Mouse (Mus musculus) C2C12 (cell line): ENCODE data around the gene Krtap1-4. TPM values are rescaled to one million over a fixed set of nuclear protein-coding genes. Genes with fewer than 3 reads are reported as not detected.
"Not testable (repeated sequence)": the region's sequence is repeated elsewhere in the genome, so short reads cannot be mapped to it uniquely, and the experiment has no call there.

Experiments used
- H3K27me3 ChIP-seq: one replicate; pipeline ENCODE4 v1.6.1; 2011; ENCODE audit not compliant: control insufficient read depth, insufficient read depth, insufficient read length
- H3K36me3 ChIP-seq: one replicate; pipeline ENCODE4 v1.6.1; 2011; ENCODE audit not compliant: control insufficient read depth, insufficient read depth
- H3K4me3 ChIP-seq: one replicate; pipeline ENCODE4 v1.5.1; 2011; ENCODE audit warnings: mild to moderate bottlenecking, control low read depth; ENCODE audit not compliant: poor library complexity, insufficient read depth, severe bottlenecking
- H3K79me2 ChIP-seq: one replicate; pipeline ENCODE4 v1.6.1; 2011; ENCODE audit not compliant: control insufficient read depth, insufficient read depth
- H3K79me3 ChIP-seq: one replicate; pipeline ENCODE4 v1.6.1; 2011; ENCODE audit warnings: low read depth, control low read depth
- H3ac ChIP-seq: one replicate; pipeline ENCODE3; 2011; ENCODE audit warnings: low read depth; ENCODE audit not compliant: control insufficient read depth, insufficient read length
- CEBPB ChIP-seq: IDR thresholded peaks from one replicate; pipeline ENCODE4 v1.6.1; 2011; ENCODE audit warnings: low read depth, mild to moderate bottlenecking, control low read depth, moderate library complexity
- CTCF ChIP-seq: IDR thresholded peaks from one replicate; pipeline ENCODE4 v1.5.1; 2011; ENCODE audit not compliant: control insufficient read depth, insufficient read depth, insufficient read length
- FOSL1 ChIP-seq: IDR thresholded peaks from one replicate; pipeline ENCODE4 v1.8.0; 2011; ENCODE audit warnings: mild to moderate bottlenecking, low read length; ENCODE audit not compliant: poor library complexity, insufficient read depth, severe bottlenecking
- MAX ChIP-seq: IDR thresholded peaks from one replicate; pipeline ENCODE4 v1.6.1; 2011; ENCODE audit warnings: mild to moderate bottlenecking, control low read depth
- MYOD1 ChIP-seq: IDR thresholded peaks from one replicate; pipeline ENCODE4 v1.6.1; 2011; ENCODE audit warnings: low read depth; ENCODE audit not compliant: control insufficient read depth, insufficient read length
- MYOG ChIP-seq: IDR thresholded peaks from one replicate; pipeline ENCODE4 v1.6.1; 2011; ENCODE audit not compliant: control insufficient read depth, insufficient read length; ENCODE audit errors: extremely low read depth
- USF1 ChIP-seq: IDR thresholded peaks from one replicate; pipeline ENCODE4 v1.6.1; 2011; ENCODE audit warnings: low read depth, mild to moderate bottlenecking, control low read depth, moderate library complexity
- long read RNA-seq, 2 experiments: library from polyadenylated mRNA; unstranded; transcript quantifications; one replicate each; pipeline ENCODE4 v2.0.0; 2019 to 2020
- polyA plus RNA-seq: library from polyadenylated mRNA; unstranded; fragments of >200 nt; fragmentation: generic; extraction: Trizol; gene quantifications from one replicate; pipeline ENCODE4 v1.2.1, GENCODE M21; 2012; ENCODE audit warnings: missing spikeins

Krtap1-4 gene
- not detected for polyA plus RNA-seq
- long read RNA-seq, experiment 1, result 0 reads
- long read RNA-seq, experiment 2, result 0 reads

DNA sequence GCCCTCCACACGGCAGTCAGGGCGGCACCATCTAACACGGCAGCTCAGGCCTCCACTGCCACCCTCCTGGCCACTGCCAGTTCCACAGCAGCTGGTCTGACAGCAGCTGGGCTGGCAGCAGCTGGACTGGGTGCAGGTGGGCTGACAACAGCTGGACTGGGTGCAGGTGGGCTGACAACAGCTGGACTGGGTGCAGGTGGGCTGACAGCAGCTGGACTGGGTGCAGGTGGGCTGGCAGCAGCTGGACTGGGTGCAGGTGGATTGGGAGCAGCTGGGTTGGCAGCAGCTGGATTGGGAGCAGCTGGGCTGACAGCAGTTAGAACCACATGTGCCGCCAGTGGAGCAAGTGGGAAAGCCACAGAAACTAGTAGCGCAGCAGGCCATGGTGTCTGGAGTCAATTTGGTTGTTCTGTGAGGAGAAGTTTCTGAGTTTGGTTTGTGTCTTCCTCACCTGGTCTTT is at the start of gene Krtap1-4:
Gene Krtap1-4, minus strand, starts transcription at position 410 of the 460 bp plus-strand sequence.
- Histone ChIP-seq H3ac (no peak within 1 kb of the TSS), H3K27me3 (no peaks in the 10 kb centered on the region)

DNA sequence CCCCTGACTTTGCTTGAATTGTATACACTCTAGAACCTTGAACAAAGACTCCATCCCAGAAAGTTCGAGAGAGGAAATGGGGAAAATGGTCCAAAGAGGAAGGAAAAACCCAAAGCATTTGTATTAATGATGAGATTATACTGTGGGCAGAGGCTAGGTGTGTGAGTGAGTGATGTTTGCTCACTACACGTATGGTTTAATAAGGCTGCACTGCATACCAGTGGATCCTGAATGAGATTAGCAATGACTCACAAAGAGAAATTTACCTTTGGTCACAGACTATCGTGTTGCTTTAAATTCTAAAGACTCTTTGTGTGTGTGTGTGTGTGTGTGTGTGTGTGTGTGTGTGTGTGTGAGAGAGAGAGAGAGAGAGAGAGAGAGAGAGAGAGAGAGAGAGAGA is 47.4 kb upstream of the Krtap1-4 start:
- H3K27me3 ChIP-seq, result no peaks in the 10 kb centered on the region

More for the DNA sequence above, at the start of gene Krtap1-4:
- no peaks in the 10 kb centered on the region for H3K79me3 ChIP-seq
- no peaks in the 10 kb centered on the region for H3K36me3 ChIP-seq
- H3K79me2 ChIP-seq, result no peaks in the 10 kb centered on the region
- TF ChIP-seq FOSL1 (no peak), CTCF (no peak), MAX (no peak), USF1 (no peak), MYOD1 (peak; percentile 71), CEBPB (no peak), MYOG (no peak)
- no peak within 1 kb of the TSS for H3K4me3 ChIP-seq

DNA sequence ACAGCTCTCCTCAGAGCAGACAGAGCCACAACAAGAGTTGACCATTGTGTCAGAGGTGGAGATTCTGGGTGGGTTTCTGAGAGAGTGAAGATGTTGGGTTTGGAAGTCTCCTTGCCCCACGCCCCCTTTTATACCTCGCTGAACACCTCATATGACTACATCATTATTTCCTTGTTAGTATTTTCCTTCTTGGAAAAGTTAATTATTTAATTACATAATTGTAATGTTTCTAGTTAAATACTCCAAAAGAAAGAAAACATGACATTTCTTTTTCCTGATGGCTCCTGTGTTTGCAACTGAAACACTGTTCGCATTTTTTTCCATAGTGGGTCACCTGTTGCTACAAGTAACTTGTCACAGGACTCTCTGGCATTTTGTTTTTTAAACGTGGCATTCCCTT is 44.7 kb upstream of the Krtap1-4 start, which contains the start of gene Krtap4-1:
Gene Krtap4-1, minus strand, starts transcription at position 101 of the 400 bp plus-strand sequence.
- Histone ChIP-seq H3K4me3 (no peak within 1 kb of the TSS), H3K36me3 (no peaks in the 10 kb centered on the region), H3K27me3 (no peaks in the 10 kb centered on the region), H3ac (no peak within 1 kb of the TSS), H3K79me2 (no peaks in the 10 kb centered on the region), H3K79me3 (no peaks in the 10 kb centered on the region)
- TF ChIP-seq CTCF, result no peak
- TF ChIP-seq FOSL1, result no peak
- no peak for TF ChIP-seq USF1
- TF ChIP-seq CEBPB, result no peak
- no peak for TF ChIP-seq MYOD1
- no peak for TF ChIP-seq MYOG
- TF ChIP-seq MAX, result no peak

More for the DNA sequence above, 47.4 kb upstream of the Krtap1-4 start:
- no peak for TF ChIP-seq MAX
- H3K36me3 ChIP-seq, result no peaks in the 10 kb centered on the region
- H3K79me2 ChIP-seq, result no peaks in the 10 kb centered on the region
- H3K4me3 ChIP-seq, result no peak overlapping the region
- no peaks in the 10 kb centered on the region for H3K79me3 ChIP-seq
- H3ac ChIP-seq, result no peak overlapping the region

DNA sequence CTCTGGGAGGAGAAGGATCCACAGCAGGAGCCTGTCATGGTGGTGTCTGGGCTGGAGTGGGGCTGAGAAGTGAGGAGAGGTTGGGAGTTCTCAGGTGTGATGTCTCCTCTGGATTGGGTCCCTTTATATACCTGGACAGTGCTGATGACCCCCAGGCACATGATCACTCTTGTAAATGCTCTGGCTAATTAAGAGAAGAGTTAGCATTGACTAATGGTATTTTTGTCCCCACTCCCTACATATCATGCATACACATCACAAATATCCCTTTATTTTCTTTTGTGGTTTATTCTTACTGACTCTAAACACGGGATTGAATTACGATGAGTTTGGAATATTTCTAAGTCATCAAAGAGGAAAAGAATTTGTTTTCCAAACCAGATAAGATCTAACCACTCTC is 36.9 kb upstream of the Krtap1-4 start, which contains the start of gene Gm11562:
Gene Gm11562, minus strand, starts transcription at position 101 of the 400 bp plus-strand sequence.
- Histone ChIP-seq H3K79me2 (no peaks in the 10 kb centered on the region), H3K4me3 (no peak within 1 kb of the TSS), H3K79me3 (no peaks in the 10 kb centered on the region), H3K36me3 (no peaks in the 10 kb centered on the region), H3K27me3 (no peaks in the 10 kb centered on the region), H3ac (no peak within 1 kb of the TSS)
- TF ChIP-seq MYOD1, result no peak
- TF ChIP-seq MYOG, result no peak
- no peak for TF ChIP-seq FOSL1
- no peak for TF ChIP-seq MAX
- TF ChIP-seq USF1, result no peak
- TF ChIP-seq CTCF, result no peak
- TF ChIP-seq CEBPB, result no peak

DNA sequence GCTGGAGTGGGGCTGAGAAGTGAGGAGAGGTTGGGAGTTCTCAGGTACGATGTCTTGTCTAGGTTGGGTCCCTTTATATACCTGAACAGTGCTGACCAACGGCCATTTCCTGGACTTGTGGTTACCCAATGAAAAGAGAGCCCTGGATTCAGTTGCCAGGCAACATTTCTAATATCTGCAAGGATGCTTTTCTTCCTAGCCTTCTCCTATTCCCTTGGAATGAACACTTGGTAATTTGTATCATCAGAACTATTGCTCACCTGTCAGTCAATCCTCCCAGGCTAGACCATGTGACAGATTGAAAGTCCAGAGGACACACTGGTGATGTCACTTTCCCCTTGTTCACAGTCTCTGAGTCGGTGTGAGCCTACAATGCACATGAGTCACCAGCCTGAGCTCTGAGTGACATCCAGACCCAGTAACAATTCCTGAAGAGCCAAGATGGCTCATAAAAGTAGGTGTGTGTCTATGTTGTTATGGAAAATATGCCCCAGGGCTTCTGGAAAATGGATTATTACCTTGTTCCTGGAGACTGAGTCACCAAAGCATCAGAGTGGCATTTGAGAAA is 31.4 kb upstream of the Krtap1-4 start, which contains the start of gene Krtap2-4:
Gene Krtap2-4, minus strand, starts transcription at position 51 of the 568 bp plus-strand sequence.
- Histone ChIP-seq H3K4me3 (no peak within 1 kb of the TSS), H3K79me2 (no peaks in the 10 kb centered on the region), H3ac (no peak within 1 kb of the TSS), H3K36me3 (no peaks in the 10 kb centered on the region), H3K79me3 (no peaks in the 10 kb centered on the region), H3K27me3 (no peaks in the 10 kb centered on the region)
- TF ChIP-seq CTCF (no peak), CEBPB (no peak), MAX (no peak), MYOD1 (no peak), MYOG (no peak), FOSL1 (no peak), USF1 (no peak)

DNA sequence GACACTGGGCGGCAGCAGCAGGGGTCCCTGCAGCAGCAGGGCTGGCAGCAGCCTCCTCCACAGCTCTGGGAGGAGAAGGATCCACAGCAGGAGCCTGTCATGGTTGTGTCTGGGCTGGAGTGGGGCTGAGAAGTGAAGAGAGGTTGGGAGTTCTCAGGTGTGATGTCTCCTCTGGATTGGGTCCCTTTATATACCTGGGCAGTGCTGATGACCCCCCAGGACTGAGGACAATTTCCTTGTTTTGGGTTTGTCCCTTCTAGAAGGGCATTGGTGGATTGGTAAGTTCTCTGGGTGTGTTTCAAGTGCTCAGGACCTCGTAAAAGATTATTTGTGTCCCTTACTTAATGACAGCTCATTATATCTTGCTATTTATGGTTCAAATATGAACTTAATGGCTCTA is 26.6 kb upstream of the Krtap1-4 start, which contains the start of gene Gm11937:
Gene Gm11937, minus strand, starts transcription at position 101 of the 400 bp plus-strand sequence.
- not testable (repeated sequence) for H3K4me3 ChIP-seq, H3K27me3 ChIP-seq, H3ac ChIP-seq, H3K79me3 ChIP-seq, H3K36me3 ChIP-seq, H3K79me2 ChIP-seq
